Comparison of ENCODE assay signal across 9 mouse cellular contexts in genomic region chr4:8005155-8005554, GRCm38 (mm10).
DNase-seq lines count a peak whose midpoint lies in the region; ATAC-seq and TF ChIP-seq lines count a peak whose summit lies in the region.
"Had no signal": no experiment of that assay in that cellular context is flagged by ENCODE, and none has a peak within 500 bp of the region (broad histone marks: within the 10 kb centered on the region; RNA-seq: fewer than 3 reads in every experiment).

No protein-coding gene starts in this region.

- TF ChIP-seq CTCF in ES-Bruce4 (IDR thresholded peaks at IDR 0.05; ENCODE audit: low read depth, low read length): peak; percentile 3
- peak; percentile 90 for TF ChIP-seq CTCF in left cerebral cortex, adult 2 months (IDR thresholded peaks at IDR 0.05)

- peaks cover 6% of the 10 kb centered on the region; the same call in 1 of the 2 replicates for H3K9me3 ChIP-seq in hindbrain, embryonic 10.5 days
- H3K9me3 ChIP-seq in hindbrain, embryonic 13.5 days: no peaks in the 10 kb centered on the region; the same call in 1 of the 2 replicates
- no peaks in the 10 kb centered on the region for H3K9me3 ChIP-seq in ES-Bruce4 (replicated peaks; ENCODE audit: control insufficient read depth, insufficient read depth, low read length, poor library complexity, severe bottlenecking)
- H3K9me3 ChIP-seq: lung, embryonic 15.5 days had no signal

- H3K4me2 ChIP-seq in hindbrain, embryonic 13.5 days: no peak overlapping the region
- H3K4me2 ChIP-seq: lung, embryonic 15.5 days had no signal

- H3K27ac ChIP-seq in hindbrain, embryonic 10.5 days: no peak overlapping the region
- H3K27ac ChIP-seq in hindbrain, embryonic 13.5 days: no peak overlapping the region
- no peak overlapping the region for H3K27ac ChIP-seq in ES-Bruce4 (ENCODE audit: insufficient read depth, low read length)
- H3K27ac ChIP-seq in left cerebral cortex, adult 2 months: no peak overlapping the region
- H3K27ac ChIP-seq: lung, embryonic 15.5 days had no signal

- H3K4me1 ChIP-seq in hindbrain, embryonic 10.5 days (replicated peaks): no peaks in the 10 kb centered on the region
- no peaks in the 10 kb centered on the region for H3K4me1 ChIP-seq in hindbrain, embryonic 13.5 days (replicated peaks)
- H3K4me1 ChIP-seq in ES-Bruce4 (ENCODE audit: control insufficient read depth, insufficient read depth, low read length): no peaks in the 10 kb centered on the region
- H3K4me1 ChIP-seq: lung, embryonic 15.5 days had no signal

- ATAC-seq in hindbrain, embryonic 13.5 days (ENCODE audit: low FRiP score): no peak

- H3K27me3 ChIP-seq in hindbrain, embryonic 10.5 days (ENCODE audit: insufficient read depth, poor library complexity, severe bottlenecking): no peaks in the 10 kb centered on the region
- H3K27me3 ChIP-seq in hindbrain, embryonic 13.5 days: no peaks in the 10 kb centered on the region
- H3K27me3 ChIP-seq in ES-Bruce4 (ENCODE audit: control insufficient read depth, insufficient read depth, low read length, poor library complexity, severe bottlenecking): no peaks in the 10 kb centered on the region
- H3K27me3 ChIP-seq: lung, embryonic 15.5 days had no signal

- H3K4me3 ChIP-seq in hindbrain, embryonic 10.5 days: no peak overlapping the region
- no peak overlapping the region for H3K4me3 ChIP-seq in hindbrain, embryonic 13.5 days
- H3K4me3 ChIP-seq in ES-Bruce4 (ENCODE audit: low read depth, low read length): no peak overlapping the region
- no peak overlapping the region for H3K4me3 ChIP-seq in left cerebral cortex, adult 2 months
- H3K4me3 ChIP-seq: lung, embryonic 15.5 days had no signal

- 14% methylated on average over 1 of the region's 1 CpGs for WGBS in hindbrain, embryonic 10.5 days
- WGBS in hindbrain, embryonic 13.5 days: 20% methylated on average over 1 of the region's 1 CpGs

- intact Hi-C loops in heart, postnatal 36 days (cut with DNase I): loop anchor here (1.0 to 5.0 kb wide), 3 partner anchors 362 to 1444 kb away; no protein-coding TSS in a partner anchor
- intact Hi-C loops in left cerebral cortex, adult 2 months (cut with DNase I): loop anchor here (5.0 kb wide), 1 partner anchor 1443 kb away; no protein-coding TSS in a partner anchor

- TF ChIP-seq EP300 in ES-Bruce4 (IDR thresholded peaks at IDR 0.05; ENCODE audit: insufficient read depth, low read depth, low read length): no peak

- TF ChIP-seq POLR2A in ES-Bruce4 (IDR thresholded peaks at IDR 0.05; ENCODE audit: insufficient read depth, low read length): no peak

- no peaks in the 10 kb centered on the region for H3K36me3 ChIP-seq in hindbrain, embryonic 10.5 days
- H3K36me3 ChIP-seq in hindbrain, embryonic 13.5 days: no peaks in the 10 kb centered on the region
- no peaks in the 10 kb centered on the region for H3K36me3 ChIP-seq in ES-Bruce4 (ENCODE audit: control insufficient read depth, insufficient read depth, low read length, poor library complexity, severe bottlenecking)
- H3K36me3 ChIP-seq: lung, embryonic 15.5 days had no signal

- no peak overlapping the region for H3K9ac ChIP-seq in hindbrain, embryonic 13.5 days
- no peak overlapping the region for H3K9ac ChIP-seq in ES-Bruce4 (ENCODE audit: low read depth, poor library complexity, severe bottlenecking)
- H3K9ac ChIP-seq: lung, embryonic 15.5 days had no signal

- DNase-seq in hindbrain, embryonic 10.5 days (ENCODE audit: low spot score): peak; percentile 20
- DNase-seq in cerebellum, adult 9-11 months: peak; percentile 1
- peak; percentile 8 to 14 for DNase-seq in heart, postnatal 36 days
- DNase-seq in left cerebral cortex, adult 2 months (ENCODE audit: extremely low spot score in 1 of 2, low spot score in 2 of 2): peak; percentile 28 to 36
- DNase-seq in neural tube, embryonic 10.5 days (ENCODE audit: extremely low spot score, low spot score): peak; percentile 26
- DNase-seq in thymus, postnatal 4 days: peak; percentile 53

Comparison
In these comparisons a context has a peak if more than half of its experiments do, and no peak if none do; other contexts are left out.
1. DNase-seq: peak in every context shown above with its lines; median percentile 53 in thymus, postnatal 4 days; 32 in left cerebral cortex, adult 2 months; 26 in neural tube, embryonic 10.5 days; 20 in hindbrain, embryonic 10.5 days; 11 in heart, postnatal 36 days; 1 in cerebellum, adult 9-11 months.